Mouse (Mus musculus) lung, adult 2 months (tissue): ENCODE results near the gene Mat2a. TPM values are rescaled to one million over a fixed set of nuclear protein-coding genes. Genes with fewer than 3 reads are reported as not detected.
"Not testable (repeated sequence)": the region's sequence is repeated elsewhere in the genome, so short reads cannot be mapped to it uniquely, and the experiment has no call there.

Experiments
- DNase-seq: peaks from one replicate; pipeline ENCODE4 v3.0.0; 2022
- H3K4me1 ChIP-seq: fragments of 200-500 bp; 2 replicates; pipeline ENCODE4 v1.6.1; 2011; ENCODE audit warnings: low read length; ENCODE audit not compliant: control insufficient read depth, insufficient read depth
- H3K4me3 ChIP-seq: fragments of 200-500 bp; replicated peaks from 2 replicates; pipeline ENCODE3; 2011; ENCODE audit warnings: low read depth, mild to moderate bottlenecking, control low read depth, low read length; ENCODE audit errors: extremely low read depth
- CTCF ChIP-seq: fragments of 200-500 bp; IDR thresholded peaks from 2 replicates; pipeline ENCODE4 v1.5.1; 2011; ENCODE audit warnings: mild to moderate bottlenecking, low read length, control low read depth; ENCODE audit not compliant: insufficient read depth
- POLR2A ChIP-seq: fragments of 200-500 bp; IDR thresholded peaks from 2 replicates; pipeline ENCODE4 v1.6.1; 2011; ENCODE audit warnings: low read depth, mild to moderate bottlenecking, control low read depth, low read length, borderline replicate concordance; ENCODE audit errors: extremely low read depth
- WGBS: fragments of 180-500 bp; shearing (Covaris S2); methylation state at CpG from one replicate; pipeline ENCODE4 v1.1.7; 2018; 5-methylcytosine and 5-hydroxymethylcytosine counted together
- polyA plus RNA-seq: library from polyadenylated mRNA; depleted of rRNA; stranded (reverse); fragments of >200 nt; gene quantifications from 2 replicates; pipeline ENCODE4 v1.2.3, GENCODE M21; 2012

Gene Mat2a
- polyA plus RNA-seq, 1 experiment: 90.3 TPM

DNA sequence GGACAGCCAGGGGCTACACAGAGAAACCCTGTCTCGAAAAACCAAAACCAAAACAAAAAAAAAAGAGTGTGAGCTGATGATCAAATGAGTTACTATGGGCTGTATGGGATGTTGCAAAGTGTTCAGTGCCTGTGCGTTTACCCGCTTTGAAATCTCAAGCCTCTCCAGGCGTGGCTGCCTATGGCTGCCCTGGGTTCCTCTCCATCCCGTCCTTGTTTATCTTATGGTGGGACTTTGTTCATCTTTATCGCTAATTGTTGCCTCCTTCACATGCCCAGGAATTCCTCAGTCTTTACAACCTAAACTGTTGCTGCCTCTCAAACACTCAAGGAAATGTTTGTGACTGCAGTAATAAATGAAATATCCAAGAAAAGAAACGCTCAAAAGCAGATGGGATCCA lies 19.1 kb upstream of the Mat2a start:
- no peak for TF ChIP-seq POLR2A
- no peak for TF ChIP-seq CTCF
- no peak for DNase-seq
- 31% methylated on average over 7 of the region's 7 CpGs for WGBS
- no peak overlapping the region for H3K4me3 ChIP-seq
- H3K4me1 ChIP-seq: peaks cover 15% of the 10 kb centered on the region

- Histone ChIP-seq H3K4me3 (no peak overlapping the region), H3K4me1 (peaks cover 15% of the 10 kb centered on the region)
- no peak for DNase-seq
- TF ChIP-seq CTCF: no peak
- TF ChIP-seq POLR2A: no peak
- WGBS: 76% methylated on average over 4 of the region's 4 CpGs
Observed at GRCm38 (mm10) chr6:72456567-72456966, 17.2 kb upstream of the Mat2a start.

DNA sequence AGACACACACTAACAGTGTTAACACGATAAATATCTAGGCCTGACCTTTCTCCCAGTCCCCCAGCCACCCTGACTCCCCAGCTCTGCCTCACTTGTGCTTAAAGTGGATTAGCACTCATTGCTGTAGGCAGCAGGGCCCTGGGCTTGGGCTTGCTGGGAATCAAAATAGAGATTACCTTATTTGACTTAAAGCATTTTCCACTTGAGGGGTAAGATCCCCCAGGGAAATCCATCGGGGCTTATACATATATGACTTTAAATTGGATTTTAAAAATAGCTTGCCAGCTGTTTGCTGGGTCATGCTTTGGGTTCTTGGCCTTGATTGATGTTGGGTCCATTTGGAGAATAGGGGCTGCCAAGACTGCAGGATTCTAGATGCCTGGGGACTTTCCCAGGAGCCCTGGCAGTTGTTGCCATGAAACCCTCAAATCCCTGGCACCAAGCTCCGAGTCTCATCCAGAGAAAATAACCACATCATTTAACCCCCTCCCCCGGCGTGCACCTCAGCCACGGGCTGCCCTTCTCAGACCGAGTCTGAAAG lies 15.5 kb upstream of the Mat2a start:
- WGBS: 63% methylated on average over 7 of the region's 7 CpGs
- Histone ChIP-seq H3K4me1 (peaks cover 11% of the 10 kb centered on the region), H3K4me3 (no peak overlapping the region)
- DNase-seq: no peak
- TF ChIP-seq POLR2A: no peak
- TF ChIP-seq CTCF: no peak

DNA sequence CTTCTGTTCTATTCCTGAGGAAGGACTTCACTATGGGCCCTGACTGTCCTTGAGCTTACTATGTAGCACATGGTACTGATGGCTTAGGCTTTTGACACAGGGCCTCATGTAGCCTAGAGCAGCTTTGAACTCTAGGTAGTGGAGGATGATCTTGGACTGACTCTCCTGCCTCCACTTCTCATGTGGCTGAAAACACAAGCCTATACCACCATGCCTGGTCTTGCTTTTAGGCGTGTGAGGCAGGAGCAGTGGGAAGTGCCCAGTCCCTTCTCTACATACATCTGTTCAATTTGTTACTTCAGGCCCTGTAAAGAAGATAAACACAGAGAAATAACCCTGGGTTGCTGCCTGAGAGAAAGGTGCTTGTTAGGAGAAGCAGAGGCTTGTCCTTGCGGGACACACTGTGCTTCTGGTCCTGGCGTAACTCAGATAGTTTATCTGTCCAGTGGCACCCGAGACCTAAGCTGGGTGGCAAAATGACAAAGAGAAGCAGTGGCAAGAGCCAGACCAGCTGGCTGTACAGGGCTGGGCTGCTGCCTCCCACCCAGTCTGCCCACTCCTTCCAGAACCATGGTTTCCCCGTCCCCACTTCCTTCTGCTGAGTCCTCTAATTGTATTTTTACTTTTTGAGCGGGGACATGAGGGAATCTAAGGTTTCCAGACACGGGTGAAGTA lies 14.9 kb upstream of the Mat2a start:
- no peak for DNase-seq
- TF ChIP-seq POLR2A (no peak), CTCF (no peak)
- WGBS: 62% methylated on average over 7 of the region's 7 CpGs
- no peak overlapping the region for H3K4me3 ChIP-seq
- peaks cover 8% of the 10 kb centered on the region for H3K4me1 ChIP-seq

DNA sequence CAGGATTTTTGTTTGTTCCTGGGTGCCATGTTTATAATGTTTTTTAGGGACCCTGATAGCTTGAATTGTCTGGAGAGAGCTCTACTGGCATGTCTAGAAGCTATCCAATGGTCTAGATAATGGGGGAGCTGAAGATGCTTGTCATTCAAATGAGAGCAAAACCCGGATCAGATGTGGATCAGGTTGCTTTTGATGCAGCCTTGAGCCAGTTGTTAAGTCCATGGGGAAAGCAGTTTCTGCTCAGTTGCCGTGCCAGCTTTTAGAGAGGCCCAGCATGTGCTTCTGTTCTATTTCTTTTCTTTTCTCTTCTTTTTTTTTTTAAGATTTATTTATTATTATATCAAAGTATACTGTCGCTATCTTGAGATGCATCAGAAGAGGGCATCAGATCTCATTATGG lies 14.2 kb upstream of the Mat2a start:
- 93% methylated on average over 3 of the region's 3 CpGs for WGBS
- H3K4me3 ChIP-seq: no peak overlapping the region
- no peak for DNase-seq
- peaks cover 4% of the 10 kb centered on the region; the same call in 1 of the 2 replicates for H3K4me1 ChIP-seq
- TF ChIP-seq CTCF: no peak
- TF ChIP-seq POLR2A: no peak

GRCm38 (mm10) chr6:72452329-72452728 lies 13.0 kb upstream of the Mat2a start:
- WGBS: 81% methylated on average over 2 of the region's 2 CpGs
- DNase-seq: no peak
- TF ChIP-seq POLR2A (no peak), CTCF (no peak)
- Histone ChIP-seq H3K4me3 (no peak overlapping the region), H3K4me1 (no peaks in the 10 kb centered on the region; the same call in 1 of the 2 replicates)

DNA sequence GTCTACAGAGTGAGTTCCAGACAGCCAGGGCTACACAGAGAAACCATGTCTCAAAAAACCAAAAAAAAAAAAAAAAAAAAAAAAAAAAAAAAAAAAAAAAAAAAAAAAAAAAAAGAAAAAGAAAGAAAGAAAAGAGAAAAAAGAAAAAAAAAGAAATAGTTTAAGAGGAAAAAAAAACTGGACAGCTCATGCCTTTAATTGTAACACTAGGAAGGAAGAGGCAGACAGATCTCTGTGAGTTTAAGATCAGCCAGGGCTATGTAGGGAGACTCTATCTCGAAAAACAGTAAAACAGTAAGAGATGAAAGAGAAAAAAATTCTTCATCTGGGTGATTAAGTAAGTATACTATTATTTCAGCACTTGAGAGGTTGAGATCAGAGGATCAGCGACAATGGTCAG lies 12.4 kb upstream of the Mat2a start:
- WGBS: 72% methylated on average over 2 of the region's 2 CpGs
- DNase-seq, H3K4me1 ChIP-seq, H3K4me3 ChIP-seq: not testable (repeated sequence)

DNA sequence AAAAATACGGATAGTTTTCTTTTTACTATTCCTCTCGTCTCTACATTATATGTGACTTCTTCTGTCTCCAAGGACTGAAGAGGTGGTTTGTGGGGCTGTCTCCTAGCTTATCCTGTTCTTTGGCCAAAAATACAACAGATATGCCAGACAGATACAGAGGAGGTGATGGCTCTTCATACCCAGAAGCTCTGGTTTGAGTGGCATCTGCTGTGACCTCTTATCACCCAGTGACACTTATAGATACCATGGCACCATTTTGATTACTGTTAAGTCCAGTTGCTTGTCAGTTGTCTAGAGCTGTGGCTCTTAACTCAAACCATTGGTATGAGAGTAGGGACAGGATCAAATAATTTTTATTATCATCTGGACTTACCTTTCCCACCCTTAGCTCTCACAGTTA lies 8.1 kb upstream of the Mat2a start:
- WGBS: 81% methylated on average over 2 of the region's 2 CpGs
- no peak for DNase-seq

GRCm38 (mm10) chr6:72445011-72445410 lies 5.7 kb upstream of the Mat2a start:
- H3K4me1 ChIP-seq: peaks cover 5% of the 10 kb centered on the region
- TF ChIP-seq POLR2A (no peak), CTCF (no peak)

More for the DNA sequence above, 8.1 kb upstream of the Mat2a start:
- Histone ChIP-seq H3K4me3 (no peak overlapping the region), H3K4me1 (no peaks in the 10 kb centered on the region; the same call in 1 of the 2 replicates)
- TF ChIP-seq POLR2A: no peak
- no peak for TF ChIP-seq CTCF

DNA sequence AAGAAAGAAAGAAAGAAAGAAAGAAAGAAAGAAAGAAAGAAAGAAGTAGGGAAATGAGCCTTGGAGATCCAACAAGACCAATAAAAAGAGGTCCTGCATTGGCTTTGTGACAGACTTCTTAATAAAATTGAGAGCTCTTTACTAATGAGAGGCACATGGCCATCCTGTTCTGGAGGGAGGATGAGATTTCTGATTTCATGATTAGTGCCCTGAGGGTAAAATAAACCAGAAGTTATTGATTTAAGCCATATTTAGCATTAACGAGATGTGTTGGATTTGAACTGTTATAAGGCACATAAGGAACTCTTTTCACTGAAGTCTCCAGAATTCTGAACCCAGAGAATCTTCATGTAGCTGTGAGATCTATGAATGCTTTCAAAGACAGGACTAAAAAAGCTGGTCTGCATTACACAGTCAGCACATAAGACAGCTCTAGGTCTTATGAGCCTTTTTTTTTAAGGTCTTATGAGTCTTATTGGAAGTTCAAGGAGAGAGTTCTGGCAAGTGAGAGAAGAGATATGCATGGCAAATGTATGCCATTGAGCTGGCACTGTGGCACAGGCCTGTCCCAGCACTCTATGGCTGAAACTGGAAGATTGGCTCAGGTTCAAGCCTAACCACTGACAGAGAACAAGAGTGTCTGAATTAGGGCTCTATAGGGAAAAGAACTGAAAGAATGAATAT lies 3.7 kb upstream of the Mat2a start:
- no peak for DNase-seq
- H3K4me3 ChIP-seq: no peak overlapping the region
- 89% methylated on average over 1 of the region's 1 CpGs for WGBS
- peaks cover 8% of the 10 kb centered on the region for H3K4me1 ChIP-seq
- TF ChIP-seq CTCF (no peak), POLR2A (no peak)

More at GRCm38 (mm10) chr6:72445011-72445410, 5.7 kb upstream of the Mat2a start:
- DNase-seq: no peak
- no peak overlapping the region for H3K4me3 ChIP-seq
